Mouse (Mus musculus) right cerebral cortex, postnatal 10 days (tissue): ENCODE results near the gene Gm45140.

Source experiments
- DNase-seq, 2 experiments: peaks; one replicate each; pipeline ENCODE4 v3.0.0; 2021; ENCODE audit warnings: low spot score in 2 of 2

Gm45140 gene

DNA sequence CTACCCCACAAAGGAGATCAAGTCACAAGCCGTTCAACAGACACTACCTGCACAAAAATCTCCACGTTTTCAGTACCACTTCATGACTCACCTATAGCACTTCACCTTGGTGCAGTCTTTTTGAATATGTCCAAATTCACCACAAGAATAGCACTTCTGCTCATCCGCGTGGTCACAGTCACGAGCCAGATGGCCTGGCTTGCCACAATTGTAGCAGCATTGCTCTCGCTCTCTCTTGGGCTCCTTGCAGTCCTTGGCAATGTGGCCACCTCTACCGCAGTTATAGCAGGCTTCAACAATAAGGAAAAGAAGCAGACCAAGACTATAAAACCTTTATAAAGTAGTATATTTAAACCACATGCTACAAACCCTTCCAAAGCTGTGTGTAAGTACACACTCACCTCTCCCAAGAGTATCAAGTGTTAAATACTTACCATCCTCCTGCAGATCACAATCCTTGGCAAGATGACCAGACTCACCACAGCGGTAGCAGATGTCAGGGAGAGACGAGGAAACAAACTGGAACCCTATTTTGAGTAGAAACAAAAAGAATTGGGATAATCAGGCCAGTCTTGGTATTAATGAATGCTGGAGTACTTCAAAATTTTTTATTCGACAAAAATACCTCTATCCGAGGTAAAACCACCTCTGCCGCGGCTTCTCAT is 9.6 kb upstream of the Gm45140 start:
- no peak for DNase-seq

DNA sequence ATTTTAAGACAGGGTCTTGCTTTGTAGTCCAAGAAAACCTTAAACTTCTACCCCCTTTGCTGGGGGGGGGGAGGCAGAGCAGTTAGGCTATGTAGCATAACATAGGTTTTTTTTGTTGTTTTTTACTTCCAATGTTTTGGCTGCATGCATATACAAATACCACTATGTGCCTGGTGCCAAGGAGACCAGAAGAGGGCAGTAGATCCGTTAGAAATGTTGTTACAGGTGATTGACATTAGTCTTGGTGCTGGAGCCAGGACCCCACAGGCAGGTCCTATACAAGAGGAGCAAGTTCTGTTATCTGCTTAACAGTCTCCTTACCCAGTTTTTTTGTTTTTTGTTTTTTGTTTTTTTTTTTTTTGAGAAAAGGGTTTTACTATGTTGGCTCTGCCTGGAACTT is 6.7 kb upstream of the Gm45140 start:
- no peak for DNase-seq

DNA sequence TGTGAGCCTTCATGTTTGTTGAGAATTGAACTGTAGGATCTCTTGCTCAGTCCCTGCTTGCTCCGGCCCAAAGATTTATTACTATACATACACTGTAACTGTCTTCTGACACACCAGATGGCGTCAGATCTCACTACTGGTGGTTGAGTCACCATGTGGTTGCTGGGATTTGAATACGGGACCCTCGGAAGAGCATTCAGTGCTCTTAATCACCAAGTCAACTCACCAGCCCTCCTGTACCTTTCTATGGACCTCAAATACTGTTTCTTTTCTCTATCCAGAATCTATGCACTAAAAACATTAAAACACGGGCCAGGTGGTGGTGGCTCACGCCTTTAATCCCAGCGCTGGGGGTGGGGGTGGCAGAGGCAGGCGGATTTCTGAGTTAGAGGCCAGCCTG is 6.0 kb upstream of the Gm45140 start:
- DNase-seq: no peak

DNA sequence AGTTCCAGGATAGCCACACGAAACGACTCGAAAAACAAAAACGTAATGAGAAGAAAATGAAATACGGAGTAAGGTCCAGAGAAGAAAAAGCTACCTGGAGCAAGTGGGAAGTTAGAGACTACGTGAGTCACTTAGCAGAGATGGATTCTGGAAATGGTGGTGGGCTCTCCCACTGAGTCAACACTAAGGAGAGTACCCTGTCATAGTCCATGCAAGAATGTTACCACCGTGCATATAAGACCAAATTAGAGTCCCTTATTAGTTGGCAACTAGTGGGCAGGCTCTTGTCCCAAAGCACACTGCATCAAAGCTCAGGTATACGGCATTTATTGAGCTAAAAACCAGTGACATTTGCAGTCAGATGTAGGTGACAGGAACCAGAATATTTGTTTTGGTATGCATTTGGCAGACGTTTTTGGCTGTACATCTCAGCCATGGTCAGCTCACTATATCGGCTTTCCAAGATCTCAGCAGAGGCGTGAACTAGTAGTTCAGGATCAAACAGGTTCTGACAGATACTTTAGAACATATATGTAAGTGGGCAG is 4.3 kb upstream of the Gm45140 start:
- DNase-seq: no peak

DNA sequence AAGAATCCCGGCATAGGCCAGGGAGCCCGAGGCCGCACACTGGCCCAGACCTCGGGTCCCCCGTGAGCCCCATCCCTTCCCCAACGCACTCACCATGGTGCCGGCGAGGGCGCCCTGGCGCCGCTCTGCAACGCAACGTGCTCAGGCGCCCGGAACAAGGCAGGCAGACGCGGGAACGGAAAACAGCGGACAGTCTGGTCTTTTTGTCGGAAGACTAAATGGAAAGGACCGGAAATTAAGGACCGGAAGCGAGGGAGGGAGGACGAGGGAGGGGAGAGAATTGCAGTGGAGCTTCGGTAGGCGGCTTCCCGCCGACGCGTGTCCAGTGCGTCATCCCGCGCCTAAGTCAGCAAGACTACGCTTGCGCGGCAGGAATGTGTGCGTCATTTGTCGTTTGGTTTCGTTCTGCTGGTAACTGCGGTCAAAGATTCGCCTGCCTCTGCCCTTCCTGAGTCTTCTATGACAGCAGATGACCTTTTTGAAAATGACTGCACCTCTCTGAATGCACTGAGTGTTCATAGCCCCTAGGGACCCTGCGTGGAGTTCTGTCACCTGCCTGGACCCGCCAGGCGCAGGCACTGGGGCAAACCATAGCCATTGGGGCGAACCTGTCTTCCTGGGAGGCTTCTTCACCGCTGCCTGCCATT is 3.1 kb upstream of the Gm45140 start, which contains the start of gene Isy1:
TSS of gene Isy1 (minus strand) at position 248 of the 647 bp plus-strand sequence.
- peak; percentile 97 to 98 for DNase-seq

DNA sequence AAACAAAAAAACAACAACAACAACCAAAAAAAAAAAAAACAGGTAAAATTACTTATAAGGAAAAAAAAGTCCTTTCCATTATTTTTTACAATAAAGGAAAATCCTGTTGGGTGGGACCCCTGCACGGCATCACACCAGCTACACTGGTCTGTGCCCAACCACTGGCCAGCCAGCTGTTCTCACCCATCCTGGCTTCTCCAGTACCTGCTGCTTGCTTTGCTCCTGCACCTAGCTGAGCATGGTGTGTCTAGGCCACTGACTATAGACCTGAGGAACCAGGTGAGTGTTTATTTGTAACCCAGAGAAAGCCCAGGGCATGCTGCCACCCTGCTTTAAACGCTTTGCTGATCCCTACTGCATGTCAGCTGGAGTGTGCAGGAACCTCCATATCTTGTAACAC is 15.2 kb downstream of the Gm45140 start:
- no peak for DNase-seq

DNA sequence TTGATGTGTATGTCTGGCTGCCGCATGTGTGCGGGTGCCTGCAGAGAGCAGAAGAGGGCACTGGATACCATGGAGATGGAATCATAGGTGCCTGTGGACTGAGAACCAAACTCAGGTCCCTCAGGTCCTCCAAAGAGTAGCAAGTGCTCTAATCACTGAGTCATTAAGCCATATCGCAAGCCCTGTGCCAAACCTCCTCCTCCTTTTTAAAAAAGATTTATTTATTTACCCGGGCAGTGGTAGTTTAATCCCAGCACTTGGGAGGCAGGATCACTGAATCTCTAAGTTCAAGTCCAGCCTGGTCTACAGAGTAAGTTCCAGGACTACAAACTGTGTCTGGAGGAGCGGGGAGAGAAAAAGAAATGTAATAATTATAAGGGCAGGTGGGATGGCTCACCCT is 21.1 kb downstream of the Gm45140 start:
- no peak for DNase-seq

DNA sequence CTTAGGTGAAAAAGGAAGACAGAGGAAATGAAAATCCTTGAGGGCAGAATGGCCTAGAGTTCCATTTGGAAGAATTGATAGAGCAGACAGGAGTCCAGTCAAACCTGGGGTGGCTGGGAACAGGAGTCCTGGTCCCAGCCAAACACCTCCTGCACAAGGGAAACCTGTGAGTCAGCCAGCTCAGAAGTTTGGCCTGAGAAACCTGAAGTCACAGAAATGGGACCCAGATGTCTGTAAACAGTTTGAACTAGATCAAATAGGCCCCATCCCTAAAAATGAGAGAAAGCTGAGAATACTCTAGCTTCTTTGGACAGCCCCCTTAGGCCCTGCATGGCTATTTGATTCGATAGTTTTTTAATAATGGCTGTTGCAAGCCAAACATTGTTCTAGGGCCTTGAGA is 22.9 kb downstream of the Gm45140 start:
- no peak for DNase-seq

DNA sequence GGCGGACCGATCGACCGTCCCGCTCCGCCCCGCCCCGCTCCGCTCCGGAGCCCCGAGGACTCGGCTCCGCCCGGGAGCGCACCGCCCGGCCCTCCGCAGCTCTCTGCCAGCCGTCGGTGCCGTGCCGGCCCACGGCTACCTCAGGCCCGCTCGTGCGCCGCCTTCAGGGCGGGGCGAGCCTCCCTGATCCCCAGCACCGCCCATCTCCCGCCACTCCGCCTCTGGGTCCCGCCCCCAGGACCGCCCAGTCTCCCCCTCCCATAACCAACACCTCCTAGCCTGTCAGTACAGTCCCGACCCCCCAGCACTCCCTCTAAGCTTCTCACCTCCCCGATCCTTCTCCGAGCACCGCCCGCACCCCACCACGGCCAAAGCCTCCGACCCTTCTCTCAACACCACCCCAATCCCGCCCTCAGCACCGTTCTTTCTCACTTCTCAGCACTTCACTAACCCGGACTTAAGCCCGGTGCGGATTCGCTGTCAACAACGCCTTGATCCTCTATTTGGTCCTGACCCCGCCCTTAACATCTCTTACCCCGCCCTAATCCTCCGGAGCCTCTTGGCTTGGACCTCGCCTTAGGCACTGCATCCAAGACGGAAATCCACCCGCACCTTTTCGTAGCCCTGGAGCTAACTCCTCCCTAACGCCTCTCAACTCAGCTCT is 23.8 kb downstream of the Gm45140 start, which contains the start of gene Rab43:
TSS of gene Rab43 (minus strand) at position 490 of the 664 bp plus-strand sequence.
- DNase-seq: peak; percentile 94

DNA sequence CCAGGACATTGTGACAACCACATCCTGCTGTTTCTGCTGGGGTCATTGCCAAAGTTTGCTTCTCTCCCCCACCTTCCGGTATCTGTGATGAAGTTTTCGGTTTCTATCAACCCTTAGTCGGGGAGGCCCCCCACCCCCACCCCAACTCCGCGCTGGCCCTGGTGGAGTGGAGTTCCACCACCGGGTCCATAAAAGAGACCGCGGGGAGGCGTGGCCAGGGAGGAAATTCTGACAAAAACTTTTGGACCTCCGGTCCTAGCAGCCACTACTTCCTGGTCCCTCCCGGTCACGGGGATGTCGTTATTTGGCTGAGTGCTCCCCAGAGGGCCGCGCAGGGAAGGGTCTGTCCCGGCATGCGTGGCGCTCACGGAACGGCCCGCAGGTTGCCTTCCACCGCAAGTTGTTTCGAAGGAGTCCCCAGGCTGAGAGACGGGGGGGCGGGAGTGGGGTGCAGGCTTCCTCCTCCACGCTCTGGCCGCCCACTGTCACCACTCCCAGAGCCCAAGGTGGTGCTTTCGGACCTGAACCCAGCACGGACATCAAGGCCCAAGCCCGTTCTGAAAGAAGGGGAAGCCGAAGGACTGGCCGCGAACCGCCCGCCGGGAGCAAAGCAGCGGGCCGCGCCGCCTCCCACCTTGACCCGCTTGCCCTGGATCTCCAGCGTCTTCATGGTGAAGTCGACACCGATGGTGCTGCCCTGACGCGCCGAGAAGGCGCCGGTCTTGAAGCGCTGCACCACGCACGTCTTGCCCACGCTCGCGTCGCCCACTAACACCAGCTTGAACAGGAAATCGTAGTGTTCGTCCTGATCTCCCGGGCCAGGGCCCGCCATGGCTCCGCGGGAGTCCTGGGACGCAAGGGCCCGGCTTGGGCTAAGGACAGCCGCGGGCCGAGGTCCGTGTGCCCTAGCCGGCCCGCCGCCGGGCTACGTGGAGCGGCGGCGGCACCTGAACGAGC is 24.6 kb downstream of the Gm45140 start:
- peak; percentile 64 to 67 for DNase-seq

DNA sequence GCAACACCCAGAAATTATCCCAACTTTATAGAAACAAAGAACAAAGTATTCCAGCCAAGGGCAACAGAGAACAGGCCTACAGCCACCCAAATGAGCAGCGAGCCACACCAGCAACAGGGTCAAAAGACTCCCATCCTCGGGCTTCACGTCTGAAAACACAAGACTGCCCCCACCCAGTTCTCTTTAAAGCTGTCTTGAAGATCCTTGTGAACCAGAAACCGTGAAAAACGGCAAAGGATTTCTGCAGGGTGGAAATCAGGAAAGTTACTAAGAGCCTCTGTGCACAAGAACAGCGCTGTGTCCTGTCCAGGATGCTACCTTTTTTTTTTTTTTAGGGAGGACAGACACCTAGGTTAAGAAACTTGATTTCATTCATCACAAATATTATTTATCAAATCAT is 25.3 kb downstream of the Gm45140 start:
- DNase-seq: no peak

DNA sequence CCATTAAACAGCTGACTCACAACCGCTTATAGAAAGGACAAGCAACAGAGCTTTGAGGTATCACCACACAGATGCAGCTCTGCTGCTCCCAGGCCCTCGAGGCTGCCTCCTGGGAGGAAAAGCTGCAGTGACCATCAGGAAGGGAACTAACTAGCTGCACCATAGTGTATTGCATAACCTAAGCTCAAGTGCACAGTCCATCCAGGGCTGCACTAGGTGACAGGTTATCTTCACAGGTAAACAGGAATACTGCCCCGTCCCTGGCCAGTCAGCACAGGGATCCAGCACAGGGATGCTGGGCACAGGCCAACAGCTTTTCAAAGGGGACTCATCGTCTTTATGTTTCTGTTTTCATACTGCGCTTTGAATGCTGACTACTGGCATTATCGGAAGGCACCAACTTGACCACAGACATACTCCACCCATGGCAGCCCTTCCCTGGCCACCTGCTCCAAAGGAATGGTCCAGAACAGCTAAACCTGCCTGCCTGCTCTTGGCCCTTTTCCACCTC is 25.9 kb downstream of the Gm45140 start:
- no peak for DNase-seq

DNA sequence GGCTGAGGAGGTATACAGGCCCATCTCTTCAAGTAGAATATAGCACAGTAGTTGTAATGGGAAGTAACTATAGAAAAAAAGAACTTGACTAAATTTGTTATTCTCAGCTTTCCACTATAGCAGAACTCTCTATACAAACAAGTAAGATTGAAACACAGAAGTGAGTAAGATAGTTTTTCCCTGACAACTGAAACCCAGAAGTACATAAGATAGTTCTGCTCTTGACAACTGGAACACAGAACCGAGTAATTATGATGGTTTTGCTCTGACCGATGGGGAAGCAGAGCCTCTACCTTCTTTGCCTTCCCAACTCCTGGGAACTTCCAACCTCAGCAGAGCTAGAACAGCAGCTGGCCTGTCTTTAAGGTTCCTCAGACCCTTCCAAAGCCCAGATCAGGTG is 26.5 kb downstream of the Gm45140 start:
- DNase-seq: no peak

DNA sequence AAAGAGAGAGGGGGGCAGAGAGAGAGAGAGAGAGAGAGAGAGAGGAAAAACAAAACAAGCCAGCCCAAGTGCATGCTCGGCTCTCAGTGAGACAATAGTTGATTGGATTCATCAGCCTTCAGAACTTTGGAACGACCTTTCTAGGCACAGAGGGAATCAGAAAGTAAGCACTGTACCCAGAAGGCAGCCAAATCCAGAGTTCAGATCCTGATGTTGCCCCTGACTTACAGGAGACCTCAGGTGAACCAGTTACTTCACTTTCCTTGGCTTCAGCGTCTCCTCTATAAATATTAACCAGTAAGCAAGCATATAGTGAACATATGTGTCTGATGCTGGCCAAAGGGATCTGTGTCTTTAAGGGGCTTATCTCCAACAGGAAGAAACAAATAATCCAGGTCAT is 27.1 kb downstream of the Gm45140 start:
- DNase-seq: no peak

DNA sequence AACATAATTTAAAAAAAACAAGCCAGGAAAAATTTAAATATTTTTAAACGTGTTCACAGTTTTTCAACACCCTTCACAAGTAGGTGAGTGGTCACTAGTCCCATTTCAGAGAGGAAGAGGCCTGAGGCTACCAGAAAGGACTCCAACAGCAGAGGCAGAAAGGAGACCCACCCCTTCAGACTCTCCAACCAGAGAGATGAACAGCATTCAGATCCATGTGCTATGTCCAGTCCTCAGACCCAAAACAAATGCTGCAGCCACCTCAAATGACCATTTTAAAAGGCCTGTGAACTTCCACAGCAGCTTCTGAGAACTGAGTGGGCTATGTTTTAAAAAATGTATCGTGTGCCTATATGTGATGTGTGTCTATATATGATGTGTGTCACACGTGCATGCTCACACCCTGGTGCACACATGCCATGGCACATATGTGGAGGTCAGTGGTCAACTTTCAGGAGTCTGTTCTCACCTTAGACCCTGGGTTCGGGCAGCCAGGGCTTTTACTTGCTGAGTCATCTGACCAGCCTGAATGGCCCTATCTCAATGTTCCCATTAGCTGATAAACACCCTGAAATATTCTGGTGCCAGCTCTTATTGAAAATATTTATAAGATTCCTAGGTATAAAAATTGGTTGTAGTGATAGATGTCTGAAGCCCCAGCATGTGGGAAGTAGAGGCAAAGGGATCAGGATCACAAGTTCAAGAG is 27.7 kb downstream of the Gm45140 start:
- no peak for DNase-seq

DNA sequence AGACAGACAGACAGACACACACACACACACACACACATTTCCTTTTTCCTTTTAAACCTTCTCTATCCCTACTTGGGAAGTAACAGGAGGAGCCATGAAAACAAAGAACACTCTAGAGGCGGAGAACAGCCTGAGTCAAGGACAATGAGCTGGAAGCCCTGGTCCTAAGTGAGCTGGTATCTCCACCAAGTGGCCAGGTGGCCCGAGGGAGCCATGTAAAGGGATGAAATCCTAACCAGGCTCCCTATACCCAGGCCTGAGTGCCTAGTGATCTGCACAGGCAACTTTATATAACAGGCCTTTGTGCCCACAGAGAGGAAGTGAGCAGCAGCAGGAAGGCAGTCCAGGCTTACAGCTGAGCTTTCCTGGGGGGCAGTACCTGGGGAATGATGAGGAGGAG is 28.7 kb downstream of the Gm45140 start:
- no peak for DNase-seq

DNA sequence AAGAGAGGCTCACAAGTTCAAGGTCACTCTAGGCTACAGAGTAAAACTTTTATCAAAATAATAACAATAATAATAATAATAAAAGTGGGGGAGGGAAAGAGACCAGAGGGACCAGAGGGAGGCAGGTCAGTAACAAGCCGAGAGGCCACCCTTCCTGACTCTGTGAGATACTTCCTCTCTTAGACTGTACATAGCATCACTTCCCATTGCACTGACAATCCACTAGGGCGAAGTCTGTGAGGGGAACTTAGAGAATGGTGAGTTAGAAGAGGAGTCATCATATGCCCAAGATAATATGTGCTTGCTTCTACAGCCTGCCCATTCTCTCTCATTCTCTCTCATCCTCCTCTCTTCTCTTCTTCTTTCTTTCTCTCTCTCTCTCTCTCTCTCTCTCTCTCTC is 29.6 kb downstream of the Gm45140 start:
- no peak for DNase-seq

DNA sequence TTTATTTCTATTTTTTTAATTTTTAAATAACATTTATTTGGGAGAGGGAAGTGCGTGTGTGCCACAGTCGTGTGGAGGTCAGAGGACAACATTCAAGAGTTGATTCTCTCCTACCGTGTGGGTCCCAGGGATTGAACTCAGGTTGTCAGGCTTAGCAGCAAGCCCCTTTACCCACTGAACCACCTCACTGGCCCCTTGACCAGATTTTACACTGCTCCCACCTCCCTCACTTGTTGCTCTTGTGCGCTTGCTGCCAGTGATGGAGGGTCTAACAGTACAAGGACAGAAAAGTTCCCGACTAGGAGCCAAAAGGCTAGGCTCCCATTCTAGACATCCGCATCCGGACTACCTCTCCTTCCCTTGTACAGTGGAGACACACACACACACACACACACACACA is 30.1 kb downstream of the Gm45140 start:
- no peak for DNase-seq

DNA sequence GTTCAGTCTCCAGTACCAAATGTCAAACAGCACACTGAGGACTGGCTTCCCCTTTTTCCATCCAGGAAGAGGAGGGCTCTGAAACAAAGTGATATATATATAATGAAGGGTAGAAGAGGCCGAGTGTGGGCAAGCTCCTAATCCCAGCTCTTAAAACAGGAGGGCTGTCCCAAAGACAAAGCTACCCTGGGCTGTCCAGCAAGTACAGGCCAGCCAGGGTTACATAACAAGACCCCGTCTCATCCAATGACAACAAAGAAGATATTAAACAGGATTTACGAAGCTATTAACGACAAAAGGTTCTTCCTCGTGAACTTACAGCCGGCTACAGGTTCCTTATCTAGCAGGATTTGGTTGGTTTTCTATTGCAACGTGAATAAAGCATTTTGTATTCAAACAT is 30.7 kb downstream of the Gm45140 start:
- no peak for DNase-seq

DNA sequence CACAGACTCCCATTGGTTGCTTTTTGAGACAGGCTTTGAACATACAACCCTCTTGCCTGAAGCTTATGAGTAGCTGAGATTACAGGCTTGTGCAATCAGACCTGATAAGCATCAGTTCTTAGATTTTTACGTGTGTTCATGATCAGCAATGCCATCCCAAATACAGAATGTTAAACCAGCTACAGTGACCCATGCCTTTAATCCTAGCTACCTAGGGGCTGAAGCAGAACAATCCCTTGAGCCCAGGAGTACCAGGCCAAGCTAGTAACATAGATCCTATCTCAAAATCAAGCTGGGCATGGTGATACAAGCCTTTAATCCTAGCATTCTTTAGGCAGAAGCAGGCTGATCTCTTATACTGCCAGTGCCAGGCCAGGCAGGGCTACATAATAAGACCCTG is 31.6 kb downstream of the Gm45140 start:
- DNase-seq: no peak

DNA sequence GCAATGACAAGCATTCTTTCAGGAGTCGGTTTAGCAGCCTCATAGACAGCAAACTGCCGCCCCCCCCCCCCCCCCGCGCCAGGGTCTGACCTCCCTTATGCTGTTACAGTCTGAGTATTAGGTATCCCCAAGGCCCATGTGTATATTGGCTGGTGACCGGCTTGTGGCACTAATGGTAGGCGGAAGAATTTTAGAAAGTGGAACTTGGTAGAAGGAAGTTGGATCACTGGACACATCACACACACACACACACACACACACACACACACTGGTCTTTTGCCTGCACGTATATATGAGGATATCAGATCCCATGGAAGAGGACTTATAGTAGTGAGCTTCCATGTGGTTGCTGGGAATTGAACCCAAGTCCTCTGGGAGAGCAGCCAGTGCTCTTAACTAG is 33.1 kb downstream of the Gm45140 start:
- no peak for DNase-seq
